In genomic region chr1:164418320-164418719, GRCm38 (mm10) we compare ENCODE assay signal across 30 mouse cellular contexts. TPM values are rescaled to one million over a fixed set of nuclear protein-coding genes. Genes with fewer than 3 reads are reported as not detected.
A peak's percentile ranks its signal among the peaks of the same experiment; 100 is the strongest.
DNase-seq lines count a peak whose midpoint lies in the region; ATAC-seq and TF ChIP-seq lines count a peak whose summit lies in the region.
"Had no signal": no experiment of that assay in that cellular context is flagged by ENCODE, and none has a peak within 500 bp of the region (broad histone marks: within the 10 kb centered on the region; RNA-seq: fewer than 3 reads in every experiment).

No protein-coding gene starts in this region.

- 41% methylated on average over 10 of the region's 10 CpGs for WGBS in kidney, embryonic 15.5 days
- 35% methylated on average over 10 of the region's 10 CpGs for WGBS in small intestine, adult 2 months

- 0 out of 2 replicates have a peak, but pooled peaks cover 2% of the 10 kb centered on the region for H3K36me3 ChIP-seq in kidney, embryonic 15.5 days
- no peaks in the 10 kb centered on the region for H3K36me3 ChIP-seq in small intestine, adult 2 months (ENCODE audit: control insufficient read depth, insufficient read depth, low read length)
- H3K36me3 ChIP-seq: embryonic facial prominence, embryonic 12.5 days; hindbrain, embryonic 15.5 days; liver, embryonic 13.5 days; neural tube, embryonic 15.5 days had no signal

- H3K4me1 ChIP-seq in kidney, embryonic 15.5 days = no peaks in the 10 kb centered on the region
- H3K4me1 ChIP-seq in small intestine, adult 2 months (ENCODE audit: control insufficient read depth, insufficient read depth, insufficient read length, low read length) = peaks cover 28% of the 10 kb centered on the region; the same call in 1 of the 2 replicates
- H3K4me1 ChIP-seq: embryonic facial prominence, embryonic 12.5 days; hindbrain, embryonic 10.5 days; hindbrain, embryonic 15.5 days; limb, embryonic 13.5 days; neural tube, embryonic 15.5 days had no signal

- H3K4me2 ChIP-seq in kidney, embryonic 15.5 days = no peak overlapping the region
- H3K4me2 ChIP-seq: embryonic facial prominence, embryonic 12.5 days; hindbrain, embryonic 15.5 days; limb, embryonic 13.5 days; liver, embryonic 13.5 days; neural tube, embryonic 15.5 days had no signal

- TF ChIP-seq CTCF in small intestine, adult 2 months (IDR thresholded peaks at IDR 0.05; ENCODE audit: extremely low read depth, insufficient read length, insufficient replicate concordance, low read depth, low read length) = no peak

- peak; percentile 73 for DNase-seq in kidney, adult 18-20 months
- peak; percentile 21 for DNase-seq in adipocyte (ENCODE audit: low spot score)
- DNase-seq in kidney, adult 9 months = peak; percentile 87
- DNase-seq in cerebellum, postnatal 10 days = no peak
- no peak for DNase-seq in cerebellum, postnatal 25 days
- DNase-seq: adrenal gland, adult 2 months; cerebellum, adult 2 months; embryo, embryonic 11 days; gastrocnemius, postnatal 14 days; heart, postnatal 14 days; liver, embryonic 13.5 days; lung, adult 18-20 months; lung, postnatal 4 days; midbrain, embryonic 14.5 days; retina, postnatal 1 day; right cerebral cortex, postnatal 14 days; spleen, adult 18-20 months; thymus, adult 18-20 months; thymus, postnatal 25 days had no signal

- no peaks in the 10 kb centered on the region for H3K27me3 ChIP-seq in kidney, embryonic 15.5 days
- H3K27me3 ChIP-seq in small intestine, adult 2 months (ENCODE audit: control insufficient read depth, insufficient read depth, low read length) = no peaks in the 10 kb centered on the region
- H3K27me3 ChIP-seq: embryonic facial prominence, embryonic 12.5 days; hindbrain, embryonic 15.5 days; limb, embryonic 13.5 days; liver, embryonic 13.5 days; neural tube, embryonic 15.5 days had no signal

- no peak overlapping the region for H3K4me3 ChIP-seq in kidney, embryonic 15.5 days (replicated peaks)
- no peak overlapping the region for H3K4me3 ChIP-seq in small intestine, adult 2 months (ENCODE audit: low read depth, low read length)
- H3K4me3 ChIP-seq: embryonic facial prominence, embryonic 12.5 days; hindbrain, embryonic 10.5 days; hindbrain, embryonic 15.5 days; left cerebral cortex, adult 2 months; limb, embryonic 13.5 days; liver, embryonic 13.5 days; neural tube, embryonic 15.5 days had no signal

- H3K27ac ChIP-seq in kidney, embryonic 15.5 days = no peak overlapping the region
- H3K27ac ChIP-seq in small intestine, adult 2 months (ENCODE audit: insufficient read depth, low read depth, low read length) = peak overlapping the region; percentile 78
- H3K27ac ChIP-seq: embryonic facial prominence, embryonic 12.5 days; hindbrain, embryonic 10.5 days; hindbrain, embryonic 15.5 days; left cerebral cortex, adult 2 months; limb, embryonic 13.5 days; liver, embryonic 13.5 days; neural tube, embryonic 15.5 days had no signal

- no peak for ATAC-seq in kidney, embryonic 15.5 days (replicated peaks; ENCODE audit: low FRiP score)
- ATAC-seq: CD4-positive, CD25-positive, alpha-beta regulatory T cell, adult 4 months; forebrain, embryonic 14.5 days; inflammation-experienced regulatory T-cells, adult 6 months had no signal

- H3K9me3 ChIP-seq in kidney, embryonic 15.5 days (replicated peaks) = no peaks in the 10 kb centered on the region
- H3K9me3 ChIP-seq: embryonic facial prominence, embryonic 12.5 days; hindbrain, embryonic 10.5 days; hindbrain, embryonic 15.5 days; limb, embryonic 13.5 days; liver, embryonic 13.5 days; neural tube, embryonic 15.5 days had no signal

- no peak for TF ChIP-seq POLR2A in small intestine, adult 2 months (IDR thresholded peaks at IDR 0.05; ENCODE audit: low read depth, low read length)

- no peak overlapping the region for H3K9ac ChIP-seq in kidney, embryonic 15.5 days
- H3K9ac ChIP-seq: embryonic facial prominence, embryonic 12.5 days; hindbrain, embryonic 15.5 days; limb, embryonic 13.5 days; liver, embryonic 13.5 days; neural tube, embryonic 15.5 days had no signal

RNA-seq across cellular contexts. Expression of gene Atp1b1, which starts 39.8 kb away (rescaled TPM):
- polyA plus RNA-seq in kidney, embryonic 15.5 days (2015; fragmentation: Nextera tagmentation; extraction: Ambion mirVana) = 163 and 179 TPM in 2 replicates
- polyA plus RNA-seq in small intestine, adult 2 months (2012; rRNA removed) = 204 and 369 TPM in 2 replicates

Comparison
In these comparisons a context has a peak if more than half of its experiments do, and no peak if none do; other contexts are left out.
1. DNase-seq: peak in kidney, adult 18-20 months (single experiment), adipocyte (single experiment) and kidney, adult 9 months (single experiment); none in cerebellum, postnatal 10 days (0 of 2) and cerebellum, postnatal 25 days (0 of 2).